Mouse (Mus musculus) testis, postnatal 14 days (tissue): ENCODE measurements around the gene Rasd2.

Source experiments
- DNase-seq: peaks from one replicate; pipeline ENCODE4 v3.0.0; 2021; ENCODE audit warnings: low spot score

The Rasd2 gene

GRCm38 (mm10) chr8:75213686-75214085, at the start of gene Rasd2:
Gene Rasd2, plus strand, starts transcription at chr8:75213944.
- DNase-seq = no peak

- no peak for DNase-seq
Observed at GRCm38 (mm10) chr8:75169363-75169762, 44.4 kb upstream of the Rasd2 start.

DNA sequence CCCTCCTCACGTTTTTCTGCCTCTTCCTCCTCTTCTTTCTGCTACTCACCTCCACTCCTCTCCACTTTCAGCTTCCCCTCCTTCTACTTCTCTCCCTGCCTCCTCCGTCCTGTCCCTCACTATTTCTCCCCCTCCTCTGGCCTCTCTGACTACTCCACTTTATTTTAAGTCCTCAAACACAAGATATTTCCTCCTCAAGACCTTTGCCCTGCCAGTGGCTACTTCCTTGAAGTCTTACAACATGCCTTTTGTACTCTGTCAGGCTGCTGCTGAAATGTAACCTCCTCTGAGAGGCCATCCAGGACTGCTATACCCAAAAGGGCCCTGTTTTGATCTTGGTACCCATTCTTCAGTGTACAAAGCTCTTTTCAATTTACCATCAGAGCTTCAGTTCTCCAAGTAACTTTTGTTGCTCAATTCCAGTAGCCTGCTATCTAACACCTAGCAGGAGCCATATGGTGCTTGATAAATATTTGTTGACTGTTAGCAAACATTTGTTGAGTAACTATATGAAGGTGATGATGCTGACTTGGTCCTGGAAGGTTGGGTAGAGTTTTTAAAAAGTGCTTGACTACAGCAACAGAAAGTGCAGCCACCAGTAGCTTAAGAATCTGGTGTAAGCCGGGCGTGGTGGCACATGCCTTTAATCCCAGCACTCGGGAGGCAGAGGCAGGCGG, 41.6 kb upstream of the Rasd2 start:
- DNase-seq = no peak

DNA sequence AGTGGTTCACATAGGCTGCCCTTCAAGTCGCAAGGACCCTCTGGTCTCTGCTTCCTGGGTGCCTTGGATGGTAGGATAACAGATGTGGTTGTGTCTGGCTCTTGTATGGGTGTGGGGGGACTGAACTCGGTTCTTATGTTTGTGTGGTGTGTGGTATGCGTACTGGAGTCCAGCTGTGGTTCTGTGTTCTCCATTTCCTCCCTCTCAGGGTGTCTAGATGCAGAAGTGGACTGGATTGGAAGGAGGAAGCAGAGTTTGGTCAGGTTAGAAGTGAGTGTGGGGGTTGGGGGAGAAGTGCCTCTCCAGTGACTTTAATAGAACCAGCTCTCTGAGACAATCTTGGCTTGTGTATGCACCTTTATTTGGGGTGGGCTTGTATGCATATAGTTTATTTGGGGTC, 20.7 kb upstream of the Rasd2 start:
- DNase-seq = no peak

DNA sequence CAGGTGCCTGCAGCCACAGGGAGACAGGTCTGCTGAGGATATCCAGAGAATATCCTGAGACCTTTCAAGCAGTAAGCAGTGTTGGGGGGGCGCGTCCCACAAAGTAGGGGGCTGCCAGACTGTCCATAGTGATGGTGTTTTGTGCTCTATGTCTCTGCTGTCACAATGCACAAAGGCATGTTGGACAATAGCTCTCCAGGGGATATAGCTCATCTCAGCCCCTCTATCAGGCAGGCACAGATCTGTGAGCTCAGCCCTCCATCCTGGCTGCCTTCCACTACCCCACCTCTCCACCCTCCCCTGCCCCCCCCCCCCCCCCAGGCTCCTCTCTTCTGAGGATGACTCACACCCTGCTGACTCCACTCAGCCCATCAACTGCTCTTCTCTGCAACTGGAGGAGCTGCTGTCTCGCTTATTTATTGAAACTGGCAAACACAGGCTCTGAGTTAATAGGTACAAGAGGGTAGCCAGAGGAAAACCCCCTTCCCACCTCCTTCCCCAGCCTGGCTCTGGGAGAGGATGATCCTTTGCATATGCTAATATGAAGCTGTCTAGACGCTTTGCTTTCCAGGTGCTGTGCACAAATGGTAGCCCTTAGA, 19.2 kb upstream of the Rasd2 start:
- no peak for DNase-seq

GRCm38 (mm10) chr8:75197170-75197569, 16.6 kb upstream of the Rasd2 start:
- no peak for DNase-seq

DNA sequence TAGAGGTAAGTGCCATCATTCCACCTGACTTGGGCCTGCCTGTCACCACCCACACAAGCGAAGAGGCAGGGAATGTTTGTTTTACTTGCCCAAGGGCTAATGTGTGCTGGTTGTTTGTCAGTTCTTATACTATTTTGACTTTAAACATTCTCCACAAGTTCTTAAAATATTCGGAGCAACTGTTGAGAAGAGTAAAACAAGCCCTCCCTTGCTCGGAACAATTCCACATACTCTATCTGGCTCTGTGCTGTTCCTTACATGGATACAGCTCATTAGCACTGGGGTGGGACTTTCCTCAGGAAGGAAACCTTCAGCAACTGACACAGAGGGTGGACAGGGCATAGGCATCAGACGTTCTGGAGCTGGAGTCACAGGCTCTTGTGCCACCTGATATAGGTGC, 15.9 kb upstream of the Rasd2 start:
- no peak for DNase-seq

DNA sequence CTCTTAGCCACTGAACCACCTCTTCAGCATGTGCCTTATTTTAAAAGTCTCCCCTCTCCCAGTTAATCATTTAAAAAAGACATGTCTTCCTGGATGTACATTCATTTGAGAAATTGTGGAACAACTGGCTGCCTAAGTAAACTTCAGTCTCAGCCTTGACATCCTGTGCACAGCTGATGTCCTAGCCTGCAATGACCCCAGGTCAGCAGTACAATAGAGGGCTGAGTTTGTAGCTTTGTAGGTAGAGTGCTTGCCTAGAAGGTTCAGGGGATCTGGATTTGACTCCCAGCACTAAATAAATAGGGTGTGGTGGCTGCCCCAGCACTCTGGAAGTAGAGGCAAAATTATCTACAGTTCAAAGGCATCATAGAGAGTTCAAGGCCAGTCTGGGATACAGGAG, 15.4 kb upstream of the Rasd2 start:
- DNase-seq = no peak

- DNase-seq = no peak
Observed at GRCm38 (mm10) chr8:75198988-75199765, 14.6 kb upstream of the Rasd2 start.

DNA sequence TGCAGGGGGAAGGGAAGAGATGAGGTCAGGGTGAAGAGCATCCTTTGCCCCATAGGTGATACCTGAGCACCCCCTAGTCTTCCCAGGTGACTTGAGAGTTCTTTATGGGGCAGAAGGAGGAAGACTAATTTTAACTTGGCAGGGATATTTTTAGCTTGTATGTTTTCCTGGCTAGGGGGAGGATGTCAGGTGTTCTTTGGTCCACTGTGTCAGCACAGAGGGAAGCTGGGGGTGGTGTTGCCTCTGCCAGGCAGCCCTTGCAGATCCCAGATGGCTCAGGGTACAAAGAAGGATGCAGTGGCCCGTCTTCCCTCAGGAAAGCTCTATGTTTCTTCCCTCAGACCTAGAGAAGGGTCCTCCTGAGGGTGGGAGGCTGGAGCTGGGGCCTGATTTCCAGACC, 13.8 kb upstream of the Rasd2 start:
- DNase-seq = no peak

GRCm38 (mm10) chr8:75202041-75202656, 11.6 kb upstream of the Rasd2 start:
- DNase-seq = no peak

DNA sequence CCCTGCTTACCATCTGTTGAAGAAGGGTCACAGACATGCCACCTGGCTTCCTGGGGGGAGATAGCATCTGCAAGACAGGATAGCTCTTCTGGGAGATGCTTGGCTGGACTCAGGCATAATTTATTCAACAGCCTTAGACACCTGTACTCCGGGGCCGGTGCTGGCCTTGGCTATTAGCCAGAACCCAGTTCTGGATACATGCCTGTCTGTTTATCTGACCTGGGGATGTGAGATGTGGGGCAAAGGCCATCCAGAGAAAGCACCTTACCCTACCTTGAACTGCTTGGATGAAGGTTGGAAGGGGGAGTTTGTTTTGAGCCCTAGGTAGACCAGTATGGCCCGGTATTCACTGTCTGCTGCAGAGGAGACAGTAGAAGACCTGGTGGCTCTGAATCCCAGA, 10.8 kb upstream of the Rasd2 start:
- DNase-seq = no peak

- DNase-seq = no peak
Observed at GRCm38 (mm10) chr8:75203420-75203819, 10.3 kb upstream of the Rasd2 start.

DNA sequence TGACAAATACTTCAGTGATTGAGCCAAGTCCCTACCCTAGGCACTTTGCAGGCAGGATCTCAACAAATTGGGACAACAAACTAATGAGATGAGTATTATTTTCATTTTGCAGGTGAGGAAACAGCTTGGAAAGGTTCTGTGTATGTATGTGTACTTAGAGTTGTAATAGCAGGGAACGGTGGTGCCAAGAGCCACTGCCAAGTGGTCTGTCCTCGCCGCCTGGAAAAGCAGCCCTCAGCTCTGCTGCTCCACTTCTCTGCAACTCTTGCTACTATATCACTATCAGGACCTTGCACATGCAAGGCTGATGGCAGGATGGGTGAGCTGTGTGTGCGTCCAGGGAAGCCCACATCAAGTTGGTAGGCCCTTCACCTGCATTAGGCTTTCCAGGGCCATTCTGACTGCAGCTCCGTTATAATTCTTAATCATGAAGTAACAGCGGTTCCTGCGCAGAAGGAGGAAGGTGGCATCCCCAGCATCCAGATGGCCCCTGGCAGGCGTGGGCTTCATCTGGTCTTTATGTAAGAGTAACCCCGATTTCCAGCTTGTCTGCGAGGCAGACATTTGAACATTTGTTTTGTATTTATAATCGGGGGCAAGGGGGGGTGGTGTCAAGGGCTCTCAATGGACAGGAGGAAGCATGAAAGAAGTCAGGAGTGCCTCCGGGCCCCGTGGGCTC, 9.4 kb upstream of the Rasd2 start:
- DNase-seq = no peak

GRCm38 (mm10) chr8:75211461-75211860, 2.3 kb upstream of the Rasd2 start:
- peak; percentile 44 for DNase-seq

DNA sequence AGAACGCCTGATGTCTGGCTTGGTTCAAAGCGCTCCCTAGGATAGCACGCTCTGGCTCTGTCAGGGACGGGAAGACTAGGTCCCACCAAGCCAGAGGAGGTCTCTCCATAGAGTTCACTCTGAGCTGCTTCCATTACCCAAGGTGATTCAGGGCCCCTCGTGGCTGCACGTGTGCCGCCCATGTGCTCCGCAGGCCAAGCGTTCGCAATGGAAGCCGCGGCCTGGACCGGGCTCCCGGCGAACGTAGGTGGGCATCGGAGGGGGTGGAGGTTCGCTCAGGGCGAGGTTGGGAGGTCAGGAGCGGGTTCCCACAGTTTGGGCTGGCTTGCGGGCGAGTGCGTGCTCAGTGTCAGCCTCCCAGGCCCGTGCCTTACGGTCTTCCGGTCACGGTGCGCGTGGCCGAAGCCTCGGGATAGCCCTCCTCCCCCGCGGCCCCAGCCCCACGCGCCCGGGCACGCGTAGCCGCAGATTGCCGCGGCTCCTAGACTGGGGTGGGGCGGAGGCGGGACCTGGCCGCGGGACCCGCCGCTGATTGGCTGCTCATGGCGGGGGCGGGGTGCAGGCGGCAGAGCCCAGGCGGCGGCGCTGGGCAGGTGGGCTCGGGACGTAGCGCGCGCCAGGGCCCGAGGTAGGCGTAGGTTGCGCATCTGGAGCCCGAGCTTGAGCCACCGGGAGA, 975 bp upstream of the Rasd2 start:
- DNase-seq = peak; percentile 91

- DNase-seq = no peak
Observed at GRCm38 (mm10) chr8:75213307-75213651, 465 bp upstream of the Rasd2 start.

DNA sequence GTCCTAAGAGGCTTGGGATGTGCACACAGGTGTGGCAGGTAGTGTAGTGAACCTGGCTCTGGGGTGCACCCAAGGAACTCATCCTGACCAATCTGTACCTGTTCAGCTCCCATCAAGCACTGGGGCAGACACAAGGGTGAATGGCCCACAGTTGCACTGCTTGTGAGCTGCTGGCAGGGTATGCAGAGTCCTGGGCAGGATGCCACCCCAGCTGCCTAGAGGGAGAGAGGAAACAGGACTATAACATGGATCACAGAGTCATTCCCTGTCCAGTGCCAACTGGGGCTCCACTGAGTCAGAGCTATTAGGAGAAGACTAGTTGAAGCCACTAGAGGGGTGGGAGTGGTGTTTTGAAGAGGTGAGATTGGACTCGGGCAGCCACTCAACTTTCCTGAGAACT, 1.3 kb downstream of the Rasd2 start:
- no peak for DNase-seq

DNA sequence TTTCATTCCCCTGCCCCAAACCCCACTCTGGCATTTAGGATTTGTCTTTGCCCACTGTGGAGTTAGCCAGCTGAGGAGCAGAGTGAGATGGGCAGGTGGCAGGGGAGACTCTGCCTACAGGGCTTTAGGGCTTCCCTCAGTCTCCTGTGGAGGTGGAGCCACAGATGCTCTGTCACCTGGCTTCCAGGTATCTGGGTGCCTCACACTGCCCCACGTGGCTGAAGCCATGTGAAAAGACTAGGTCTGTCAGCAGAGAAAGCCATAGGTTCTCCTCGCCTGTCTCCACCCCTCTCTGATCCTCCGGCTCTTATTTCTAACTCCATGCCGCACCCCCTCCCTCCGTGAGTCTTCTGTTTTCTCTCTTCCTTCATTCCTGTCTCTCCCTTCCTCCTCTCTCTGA, 2.2 kb downstream of the Rasd2 start:
- no peak for DNase-seq

DNA sequence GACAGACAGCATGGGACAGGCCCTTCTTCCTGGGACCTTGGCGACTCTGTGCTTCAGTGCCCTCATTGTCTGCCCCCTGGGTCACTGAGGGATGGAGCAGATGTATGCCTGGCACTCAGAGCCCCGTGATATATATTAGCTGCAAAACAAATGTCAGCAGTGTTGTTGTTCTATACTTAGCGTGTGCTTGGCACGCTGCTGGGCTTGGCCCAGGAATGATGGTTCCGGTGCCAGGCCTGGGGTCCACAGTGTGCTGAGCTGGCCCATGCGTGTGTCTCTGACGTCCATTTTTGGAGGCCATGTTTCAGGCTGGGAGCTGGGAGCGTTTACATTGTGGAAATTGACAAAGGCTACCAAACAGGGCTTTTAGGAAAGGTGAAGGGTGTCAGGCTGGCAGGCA, 3.1 kb downstream of the Rasd2 start:
- DNase-seq = no peak

- no peak for DNase-seq
Observed at GRCm38 (mm10) chr8:75217969-75218368, 4.2 kb downstream of the Rasd2 start.
